Mouse (Mus musculus): ENCODE measurements around the gene Naaladl1. TPM values are rescaled to one million over a fixed set of nuclear protein-coding genes. Genes with fewer than 3 reads are reported as not detected.

Gene Naaladl1
- total and polyA plus RNA-seq, 3 experiments = not detected

DNA sequence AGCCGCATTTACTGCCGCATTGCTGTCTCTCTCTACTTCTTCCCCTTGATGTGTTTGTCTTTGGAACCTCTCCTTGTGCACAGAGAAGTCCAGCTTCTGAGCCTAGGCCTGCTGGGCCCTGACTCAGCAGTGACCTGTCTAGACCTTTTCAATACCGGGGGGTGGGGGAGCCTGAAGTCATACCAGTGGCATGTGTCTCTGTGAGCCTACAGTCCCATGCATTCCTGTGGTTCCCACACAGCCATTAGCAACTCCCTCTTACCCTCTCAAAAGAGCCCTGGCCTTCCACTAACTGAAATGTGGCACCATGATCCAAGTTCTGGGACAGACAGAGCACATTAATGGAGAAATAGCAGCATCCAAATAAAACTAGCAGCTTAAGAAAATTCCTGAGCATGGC is 30.8 kb downstream of the Naaladl1 start:
- Histone ChIP-seq H3K4me1 (ENCODE audit: control insufficient read depth, insufficient read depth, low read length) (peaks cover 1% of the 10 kb centered on the region; the same call in 1 of the 2 replicates), H3K27me3 (ENCODE audit: control insufficient read depth, insufficient read depth, low read length) (no peaks in the 10 kb centered on the region), H3K9ac (ENCODE audit: low read depth, low read length) (no peak overlapping the region), H3K27ac (no peak overlapping the region), H3K79me2 (replicated peaks; ENCODE audit: control insufficient read depth, insufficient read depth, low read length) (no peaks in the 10 kb centered on the region), H3K4me3 (no peak overlapping the region), H3K36me3 (ENCODE audit: control insufficient read depth, insufficient read depth, low read length) (no peaks in the 10 kb centered on the region)
- no peak for DNase-seq
- intact Hi-C loops (cut with DNase I) = no loop called here
- TF ChIP-seq EP300 (IDR thresholded peaks at IDR 0.05; ENCODE audit: insufficient read depth, low read depth, low read length) = no peak
- no peak for TF ChIP-seq CTCF (IDR thresholded peaks at IDR 0.05)
- TF ChIP-seq POLR2A (IDR thresholded peaks at IDR 0.05; ENCODE audit: insufficient read depth, low read depth, low read length) = no peak
- 80% methylated on average over 3 of the region's 3 CpGs for WGBS

GRCm38 (mm10) chr19:6139701-6140100 is 34.1 kb downstream of the Naaladl1 start:
- no peak for TF ChIP-seq POLR2A (IDR thresholded peaks at IDR 0.05; ENCODE audit: insufficient read depth, low read depth, low read length)
- no peak for TF ChIP-seq CTCF (IDR thresholded peaks at IDR 0.05)
- no peak for TF ChIP-seq EP300 (IDR thresholded peaks at IDR 0.05; ENCODE audit: insufficient read depth, low read depth, low read length)
- H3K27ac ChIP-seq = peak overlapping the region; percentile 97
- 91% methylated on average over 6 of the region's 6 CpGs for WGBS
- DNase-seq = no peak
- peaks cover 1% of the 10 kb centered on the region; the same call in 1 of the 2 replicates for H3K4me1 ChIP-seq (ENCODE audit: control insufficient read depth, insufficient read depth, low read length)
- no peaks in the 10 kb centered on the region for H3K79me2 ChIP-seq (replicated peaks; ENCODE audit: control insufficient read depth, insufficient read depth, low read length)
- no peak overlapping the region for H3K4me3 ChIP-seq
- intact Hi-C loops (cut with DNase I) = loop anchor here (1.0 to 2.0 kb wide), 2 partner anchors 11 to 97 kb away; partner anchors contain the start of gene Snx15
- no peaks in the 10 kb centered on the region for H3K36me3 ChIP-seq (ENCODE audit: control insufficient read depth, insufficient read depth, low read length)
- H3K27me3 ChIP-seq (ENCODE audit: control insufficient read depth, insufficient read depth, low read length) = no peaks in the 10 kb centered on the region
- H3K9ac ChIP-seq (ENCODE audit: low read depth, low read length) = no peak overlapping the region

- Histone ChIP-seq H3K27me3 (ENCODE audit: control insufficient read depth, insufficient read depth, low read length) (no peaks in the 10 kb centered on the region), H3K27ac (peak overlapping the region; percentile 97), H3K36me3 (ENCODE audit: control insufficient read depth, insufficient read depth, low read length) (no peaks in the 10 kb centered on the region), H3K9ac (ENCODE audit: low read depth, low read length) (peak overlapping the region; percentile 90), H3K4me3 (peak overlapping the region; percentile 94), H3K79me2 (replicated peaks; ENCODE audit: control insufficient read depth, insufficient read depth, low read length) (no peaks in the 10 kb centered on the region), H3K4me1 (ENCODE audit: control insufficient read depth, insufficient read depth, low read length) (peaks cover 1% of the 10 kb centered on the region; the same call in 1 of the 2 replicates)
- WGBS = 3% methylated on average over 16 of the region's 16 CpGs
- intact Hi-C loops (cut with DNase I) = loop anchor here (1.0 to 2.0 kb wide), 2 partner anchors 12 to 96 kb away; partner anchors contain the start of gene Snx15
- no peak for TF ChIP-seq EP300 (IDR thresholded peaks at IDR 0.05; ENCODE audit: insufficient read depth, low read depth, low read length)
- no peak for TF ChIP-seq CTCF (IDR thresholded peaks at IDR 0.05)
- no peak for TF ChIP-seq POLR2A (IDR thresholded peaks at IDR 0.05; ENCODE audit: insufficient read depth, low read depth, low read length)
- no peak for DNase-seq
These were observed 34.7 kb downstream of the Naaladl1 start for GRCm38 (mm10) chr19:6140374-6140677.

- Histone ChIP-seq H3K9ac (ENCODE audit: low read depth, low read length) (peak within 1 kb of the TSS; percentile 90), H3K27me3 (ENCODE audit: control insufficient read depth, insufficient read depth, low read length) (no peaks in the 10 kb centered on the region), H3K36me3 (ENCODE audit: control insufficient read depth, insufficient read depth, low read length) (no peaks in the 10 kb centered on the region), H3K4me3 (peak within 1 kb of the TSS; percentile 94), H3K27ac (peak within 1 kb of the TSS; percentile 97), H3K4me1 (ENCODE audit: control insufficient read depth, insufficient read depth, low read length) (peaks cover 1% of the 10 kb centered on the region; the same call in 1 of the 2 replicates), H3K79me2 (replicated peaks; ENCODE audit: control insufficient read depth, insufficient read depth, low read length) (no peaks in the 10 kb centered on the region)
- intact Hi-C loops (cut with DNase I) = loop anchor here (1.0 to 2.0 kb wide), 2 partner anchors 13 to 96 kb away; partner anchors contain the start of gene Snx15
- WGBS = under 1% methylated on average over 65 of the region's 68 CpGs
- DNase-seq = peak; percentile 91 to 93
- TF ChIP-seq EP300 (IDR thresholded peaks at IDR 0.05; ENCODE audit: insufficient read depth, low read depth, low read length) (no peak), POLR2A (IDR thresholded peaks at IDR 0.05; ENCODE audit: insufficient read depth, low read depth, low read length) (peak; percentile 42; the same call in 1 of the 2 replicates), CTCF (IDR thresholded peaks at IDR 0.05) (peak; percentile 73)
These were observed 35.3 kb downstream of the Naaladl1 start, which contains the start of gene Batf2 for GRCm38 (mm10) chr19:6140678-6141393. Gene Batf2, plus strand, starts transcription at chr19:6140983.

DNA sequence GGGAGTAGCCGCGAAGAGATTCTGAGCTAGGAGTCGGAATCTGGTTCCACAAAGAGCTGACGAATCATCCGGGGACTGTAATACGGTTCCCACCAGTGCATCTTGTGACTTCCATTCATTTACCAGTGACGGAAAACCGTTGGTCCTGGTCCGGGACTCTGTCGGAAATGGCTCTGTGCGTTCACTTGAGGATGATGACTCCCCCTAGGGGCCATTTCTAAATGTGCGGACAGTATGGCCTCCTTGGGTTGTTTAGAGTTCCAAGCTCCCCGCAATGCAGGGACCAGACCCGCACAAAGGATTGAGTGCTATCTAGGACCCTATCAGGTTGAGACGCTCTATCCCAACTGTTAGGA is 35.8 kb downstream of the Naaladl1 start, which contains the start of gene Arl2:
Arl2 (minus strand) TSS at position 155 of the 356 bp plus-strand sequence.
- WGBS = 1% methylated on average over 15 of the region's 15 CpGs
- intact Hi-C loops (cut with DNase I) = loop anchor here (2.0 kb wide), 1 partner anchor 95 kb away; no protein-coding TSS in a partner anchor
- peak within 1 kb of the TSS; percentile 94 for H3K4me3 ChIP-seq
- peaks cover 1% of the 10 kb centered on the region; the same call in 1 of the 2 replicates for H3K4me1 ChIP-seq (ENCODE audit: control insufficient read depth, insufficient read depth, low read length)
- peak within 1 kb of the TSS; percentile 97 for H3K27ac ChIP-seq
- peak in 1 of 2 experiments; percentile 79 for DNase-seq
- TF ChIP-seq POLR2A (IDR thresholded peaks at IDR 0.05; ENCODE audit: insufficient read depth, low read depth, low read length) (no peak), CTCF (IDR thresholded peaks at IDR 0.05) (peak; percentile 67), EP300 (IDR thresholded peaks at IDR 0.05; ENCODE audit: insufficient read depth, low read depth, low read length) (no peak)
- no peaks in the 10 kb centered on the region for H3K79me2 ChIP-seq (replicated peaks; ENCODE audit: control insufficient read depth, insufficient read depth, low read length)
- peak within 1 kb of the TSS; percentile 90 for H3K9ac ChIP-seq (ENCODE audit: low read depth, low read length)
- H3K27me3 ChIP-seq (ENCODE audit: control insufficient read depth, insufficient read depth, low read length) = no peaks in the 10 kb centered on the region
- no peaks in the 10 kb centered on the region for H3K36me3 ChIP-seq (ENCODE audit: control insufficient read depth, insufficient read depth, low read length)

DNA sequence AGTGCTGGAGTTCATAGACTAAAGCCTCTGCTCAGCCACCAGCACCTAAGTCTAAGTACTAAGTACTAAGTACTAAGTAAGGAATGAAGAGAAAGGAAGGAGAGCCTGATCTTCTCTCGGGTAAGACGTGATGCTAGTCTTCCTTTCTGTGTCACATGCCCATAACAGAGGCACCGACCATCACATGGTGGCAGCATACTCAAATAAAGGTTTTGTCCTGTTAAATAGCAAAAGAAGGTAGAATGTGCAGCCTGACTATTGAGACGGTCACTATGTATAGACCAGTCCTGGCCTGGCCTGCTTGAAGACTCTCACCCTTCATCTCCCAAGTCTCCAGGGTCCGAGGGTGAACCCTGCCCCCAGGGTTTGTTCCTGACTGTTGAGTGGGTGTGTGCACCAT is 39.3 kb downstream of the Naaladl1 start:
- 61% methylated on average over 5 of the region's 5 CpGs for WGBS
- no peak overlapping the region for H3K9ac ChIP-seq (ENCODE audit: low read depth, low read length)
- no peaks in the 10 kb centered on the region for H3K36me3 ChIP-seq (ENCODE audit: control insufficient read depth, insufficient read depth, low read length)
- DNase-seq = no peak
- no peak overlapping the region for H3K4me3 ChIP-seq
- H3K79me2 ChIP-seq (replicated peaks; ENCODE audit: control insufficient read depth, insufficient read depth, low read length) = no peaks in the 10 kb centered on the region
- H3K27me3 ChIP-seq (ENCODE audit: control insufficient read depth, insufficient read depth, low read length) = no peaks in the 10 kb centered on the region
- no peak for TF ChIP-seq POLR2A (IDR thresholded peaks at IDR 0.05; ENCODE audit: insufficient read depth, low read depth, low read length)
- no peak for TF ChIP-seq EP300 (IDR thresholded peaks at IDR 0.05; ENCODE audit: insufficient read depth, low read depth, low read length)
- TF ChIP-seq CTCF (IDR thresholded peaks at IDR 0.05) = no peak
- H3K27ac ChIP-seq = no peak overlapping the region
- intact Hi-C loops (cut with DNase I) = no loop called here
- peaks cover 1% of the 10 kb centered on the region; the same call in 1 of the 2 replicates for H3K4me1 ChIP-seq (ENCODE audit: control insufficient read depth, insufficient read depth, low read length)

All from heart, adult 2 months (tissue).